Comparison of ENCODE assay signal across 7 mouse cellular contexts in genomic region chr3:81102158-81102876, GRCm38 (mm10).
A peak's percentile ranks its signal among the peaks of the same experiment; 100 is the strongest.
DNase-seq lines count a peak whose midpoint lies in the region; ATAC-seq and TF ChIP-seq lines count a peak whose summit lies in the region.

No protein-coding gene starts in this region.

- H3K27me3 ChIP-seq in hindbrain, embryonic 11.5 days (ENCODE audit: control insufficient read depth, insufficient read depth, low read length): no peaks in the 10 kb centered on the region
- no peaks in the 10 kb centered on the region for H3K27me3 ChIP-seq in limb, embryonic 12.5 days
- H3K27me3 ChIP-seq in myocyte (ENCODE audit: control insufficient read depth, insufficient read depth, insufficient read length): no peaks in the 10 kb centered on the region

- 33% methylated on average over 3 of the region's 3 CpGs for WGBS in hindbrain, embryonic 11.5 days
- 45% methylated on average over 3 of the region's 3 CpGs for WGBS in limb, embryonic 12.5 days

- H3K79me2 ChIP-seq in myocyte (ENCODE audit: control insufficient read depth, insufficient read depth): peaks cover 85% of the 10 kb centered on the region

- H3K4me2 ChIP-seq in hindbrain, embryonic 11.5 days (replicated peaks; ENCODE audit: low read depth, low read length): no peak overlapping the region
- H3K4me2 ChIP-seq in limb, embryonic 12.5 days: no peak overlapping the region
- H3K4me2 ChIP-seq in myocyte (ENCODE audit: low read depth): peak overlapping the region; percentile 67

- peak; percentile 92 for ATAC-seq in hindbrain, embryonic 11.5 days (ENCODE audit: low FRiP score)
- no peak; the same call in 1 of the 2 replicates for ATAC-seq in limb, embryonic 12.5 days (ENCODE audit: insufficient number of reproducible peaks, insufficient read depth, low FRiP score, low TSS enrichment, low read depth)

- H3K4me3 ChIP-seq in hindbrain, embryonic 11.5 days (ENCODE audit: low read depth, low read length): no peak overlapping the region
- no peak overlapping the region for H3K4me3 ChIP-seq in limb, embryonic 12.5 days (replicated peaks)
- H3K4me3 ChIP-seq in myocyte: no peak overlapping the region

- no peaks in the 10 kb centered on the region for H3K36me3 ChIP-seq in hindbrain, embryonic 11.5 days (ENCODE audit: control insufficient read depth, insufficient read depth, low read length)
- H3K36me3 ChIP-seq in limb, embryonic 12.5 days: no peaks in the 10 kb centered on the region
- no peaks in the 10 kb centered on the region for H3K36me3 ChIP-seq in myocyte (ENCODE audit: control insufficient read depth, insufficient read depth)

- TF ChIP-seq POLR2A in myocyte (IDR thresholded peaks at IDR 0.05; ENCODE audit: insufficient read length, low read depth): no peak

- H3K9ac ChIP-seq in hindbrain, embryonic 11.5 days (ENCODE audit: low read depth, low read length): no peak overlapping the region
- H3K9ac ChIP-seq in limb, embryonic 12.5 days (replicated peaks): no peak overlapping the region

- peak; percentile 21 for DNase-seq in 3134 (ENCODE audit: extremely low read depth, insufficient read length, low spot score)
- peak; percentile 12 to 24 for DNase-seq in B cell, adult 2 months
- DNase-seq in hindbrain, embryonic 11.5 days (ENCODE audit: low spot score): peak; percentile 50
- no peak for DNase-seq in thymus, adult 18-20 months
- no peak for DNase-seq in natural killer cell, adult 2 months (ENCODE audit: low spot score in 2 of 2)

- H3K27ac ChIP-seq in hindbrain, embryonic 11.5 days (ENCODE audit: low read depth, low read length): no peak overlapping the region
- H3K27ac ChIP-seq in limb, embryonic 12.5 days: 0 out of 2 replicates have a peak overlapping the region, but pooled peaks have one; percentile 23

- no peaks in the 10 kb centered on the region for H3K4me1 ChIP-seq in hindbrain, embryonic 11.5 days (replicated peaks; ENCODE audit: control insufficient read depth, insufficient read depth, low read length)
- H3K4me1 ChIP-seq in limb, embryonic 12.5 days (replicated peaks): peaks cover 18% of the 10 kb centered on the region

- H3K9me3 ChIP-seq in hindbrain, embryonic 11.5 days (ENCODE audit: control insufficient read depth, low read length): no peaks in the 10 kb centered on the region
- no peaks in the 10 kb centered on the region for H3K9me3 ChIP-seq in limb, embryonic 12.5 days

- H3ac ChIP-seq in myocyte (ENCODE audit: control insufficient read depth, insufficient read length): no peak overlapping the region

TF ChIP-seq in myocyte, 11 proteins besides CTCF, POLR2A, EP300 and RAD21:
- TF ChIP-seq REST (IDR thresholded peaks at IDR 0.05; ENCODE audit: insufficient read depth, insufficient read length) (no peak), USF1 (IDR thresholded peaks at IDR 0.05; ENCODE audit: low read depth) (no peak), E2F4 (IDR thresholded peaks at IDR 0.05; ENCODE audit: insufficient read depth) (no peak), TCF3 (IDR thresholded peaks at IDR 0.05; ENCODE audit: insufficient read length, low read depth) (no peak), TCF12 (IDR thresholded peaks at IDR 0.05; ENCODE audit: insufficient read depth, poor library complexity, severe bottlenecking) (no peak), MYOD1 (IDR thresholded peaks at IDR 0.05; ENCODE audit: control insufficient read depth in 1 of 3, insufficient read length in 2 of 3, low read depth in 2 of 3) (no peak), SRF (IDR thresholded peaks at IDR 0.05; ENCODE audit: control insufficient read depth, insufficient read length, low read depth) (no peak), MAX (IDR thresholded peaks at IDR 0.05; ENCODE audit: low read depth) (no peak), POLR2AphosphoS2 (IDR thresholded peaks at IDR 0.05; ENCODE audit: insufficient read length, low read depth) (no peak), CEBPB (IDR thresholded peaks at IDR 0.05; ENCODE audit: insufficient read depth, poor library complexity, severe bottlenecking) (no peak), MYOG (IDR thresholded peaks at IDR 0.05; ENCODE audit: control insufficient read depth in 1 of 3, insufficient read depth in 1 of 3, insufficient read length in 2 of 3, low read depth in 2 of 3) (no peak)

Comparison
In these comparisons a context has a peak if more than half of its experiments do, and no peak if none do; other contexts are left out.
1. DNase-seq: peak in 3134 (single experiment), B cell, adult 2 months (2 of 2) and hindbrain, embryonic 11.5 days (single experiment); none in thymus, adult 18-20 months (0 of 2) and natural killer cell, adult 2 months (0 of 2).